Mouse (Mus musculus): ENCODE measurements around the gene Dip2b.

DNA sequence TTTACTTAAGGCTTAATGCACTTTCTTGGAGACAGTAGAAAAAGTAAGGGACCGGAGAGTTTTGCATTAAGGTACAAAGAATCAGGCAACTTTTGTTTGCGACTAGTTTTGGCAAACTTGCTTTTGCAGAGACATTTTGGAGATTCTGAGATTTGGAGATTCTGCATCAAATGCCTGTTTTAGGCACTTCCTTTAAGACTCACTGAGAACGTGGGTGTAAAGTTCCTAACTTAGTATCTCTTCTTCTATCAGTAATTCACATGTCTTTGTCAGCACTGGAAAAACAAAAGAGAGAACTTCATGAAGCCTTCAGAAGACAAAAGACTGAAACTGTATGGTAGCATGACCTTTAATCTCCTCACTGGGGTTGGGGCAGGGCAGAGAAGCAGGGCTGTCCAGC, 19.2 kb downstream of the Dip2b start:
- TF ChIP-seq CTCF (conservative IDR thresholded peaks at IDR 0.05; ENCODE audit: insufficient read depth, insufficient read length, low read depth, low read length) (no peak), POLR2A (IDR thresholded peaks at IDR 0.05; ENCODE audit: low read depth, low read length) (no peak)
